Mouse (Mus musculus) kidney, embryonic 16.5 days (tissue): ENCODE data around the gene Smarca2. TPM values are rescaled to one million over a fixed set of nuclear protein-coding genes. Genes with fewer than 3 reads are reported as not detected.
A peak's percentile ranks its signal among the peaks of the same experiment; 100 is the strongest.

Experiments
- ATAC-seq: fragments of 200-750 bp; cut with Nextera tagmentation; 2 replicates; pipeline ENCODE4 v1.8.0; 2017; ENCODE audit warnings: moderate TSS enrichment; ENCODE audit not compliant: low FRiP score, low TSS enrichment
- H3K27ac ChIP-seq: fragments of 300-500 bp; sonication (generic); 2 replicates; pipeline ENCODE4 v1.5.1; 2014; ENCODE audit warnings: low read length
- H3K27me3 ChIP-seq: fragments of 300-500 bp; sonication (generic); 2 replicates; pipeline ENCODE4 v1.6.1; 2014; ENCODE audit warnings: low read length, control low read depth, mixed read lengths; ENCODE audit not compliant: insufficient read depth
- H3K36me3 ChIP-seq: fragments of 300-500 bp; sonication (generic); 2 replicates; pipeline ENCODE4 v1.6.1; 2014; ENCODE audit warnings: low read length, control low read depth, mixed read lengths; ENCODE audit not compliant: insufficient read depth
- H3K4me1 ChIP-seq: fragments of 300-500 bp; sonication (generic); 2 replicates; pipeline ENCODE4 v1.6.1; 2014; ENCODE audit warnings: low read length, control low read depth, mixed read lengths; ENCODE audit not compliant: insufficient read depth
- H3K4me2 ChIP-seq: fragments of 300-500 bp; sonication (generic); replicated peaks from 2 replicates; pipeline ENCODE4 v1.6.1; 2014; ENCODE audit warnings: low read depth, low read length
- H3K4me3 ChIP-seq: fragments of 300-500 bp; sonication (generic); 2 replicates; pipeline ENCODE4 v1.5.1; 2014; ENCODE audit warnings: mild to moderate bottlenecking, low read length
- H3K9ac ChIP-seq: fragments of 300-500 bp; sonication (generic); replicated peaks from 2 replicates; pipeline ENCODE4 v1.6.1; 2014; ENCODE audit warnings: low read length
- H3K9me3 ChIP-seq: fragments of 300-500 bp; sonication (generic); 2 replicates; pipeline ENCODE4 v1.6.1; 2016; ENCODE audit warnings: low read length, control low read depth
- WGBS: fragments of 180-500 bp; shearing (Covaris S2); extraction: QIAGEN DNeasy Blood & Tissue Kit; methylation state at CpG from one replicate; pipeline ENCODE4 v1.1.7; 2014; 5-methylcytosine and 5-hydroxymethylcytosine counted together
- polyA plus RNA-seq: library from polyadenylated mRNA; unstranded; fragments of >200 nt; fragmentation: Nextera tagmentation; extraction: Ambion mirVana; gene quantifications from 2 replicates; pipeline ENCODE4 v1.2.1, GENCODE M21; 2015

Smarca2 gene
- 40.5 and 46.7 TPM in 2 replicates for polyA plus RNA-seq

DNA sequence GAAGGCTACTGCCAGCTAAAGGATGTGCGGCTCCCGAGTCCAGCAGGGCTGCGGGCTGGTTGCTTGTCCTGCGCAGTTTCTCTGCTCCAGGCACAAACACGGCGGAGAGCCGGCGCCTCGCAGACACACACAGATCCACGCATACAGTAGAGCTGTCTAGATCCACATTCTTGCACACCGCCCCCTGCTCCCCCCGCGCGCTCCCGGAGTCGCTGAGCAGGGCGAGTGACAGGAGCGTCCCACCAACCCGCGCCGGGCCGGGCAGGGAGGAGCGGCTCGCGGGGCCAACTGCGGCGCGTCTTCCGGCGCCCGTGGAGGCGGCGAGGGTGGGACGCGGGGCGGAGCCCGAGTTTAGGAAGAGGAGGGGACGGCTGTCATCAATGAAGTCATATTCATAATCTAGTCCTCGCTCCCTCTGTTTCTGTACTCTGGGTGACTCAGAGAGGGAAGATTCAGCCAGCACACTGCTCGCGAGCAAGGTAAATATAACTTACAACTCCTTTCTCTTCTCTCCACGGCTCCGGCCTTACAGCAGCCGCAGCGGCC lies at the start of gene Smarca2:
Gene Smarca2, plus strand, starts transcription at position 296 of the 546 bp plus-strand sequence.
- Histone ChIP-seq H3K4me3 (peak within 1 kb of the TSS; percentile 70), H3K36me3 (no peaks in the 10 kb centered on the region), H3K4me2 (peak within 1 kb of the TSS; percentile 99), H3K4me1 (peaks cover 14% of the 10 kb centered on the region), H3K27me3 (peaks cover 17% of the 10 kb centered on the region; the same call in 1 of the 2 replicates), H3K27ac (peak within 1 kb of the TSS; percentile 86), H3K9ac (peak within 1 kb of the TSS; percentile 78), H3K9me3 (no peaks in the 10 kb centered on the region)
- ATAC-seq, result peak; percentile 97
- under 1% methylated on average over 45 of the region's 45 CpGs for WGBS

DNA sequence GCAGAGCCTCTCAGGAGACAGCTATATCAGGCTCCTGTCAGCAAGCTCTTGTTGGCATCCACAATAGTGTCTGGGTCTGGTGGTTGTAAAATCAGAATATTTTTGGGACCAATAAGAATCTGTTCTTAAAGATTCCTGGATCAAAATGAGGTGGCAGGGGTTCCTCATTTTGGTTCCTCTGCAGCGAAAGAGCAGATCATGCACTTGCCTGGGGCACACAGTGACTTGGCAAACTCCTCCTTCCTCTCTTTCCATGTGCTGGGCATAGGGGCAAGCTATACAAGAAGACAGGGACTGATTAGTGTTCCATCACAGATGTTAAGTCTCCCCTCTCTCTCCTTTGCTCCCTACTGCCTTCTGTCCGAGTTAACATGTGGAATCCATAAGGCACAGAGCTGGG lies 40.0 kb upstream of the Smarca2 start:
- H3K27me3 ChIP-seq, result no peaks in the 10 kb centered on the region
- no peaks in the 10 kb centered on the region for H3K36me3 ChIP-seq
- peaks cover 7% of the 10 kb centered on the region; the same call in 1 of the 2 replicates for H3K4me1 ChIP-seq
- no peak overlapping the region for H3K4me3 ChIP-seq
- H3K9ac ChIP-seq, result no peak overlapping the region
- H3K9me3 ChIP-seq, result no peaks in the 10 kb centered on the region
- WGBS, result 54% methylated on average over 2 of the region's 2 CpGs
- no peak for ATAC-seq
- H3K4me2 ChIP-seq, result no peak overlapping the region
- no peak overlapping the region for H3K27ac ChIP-seq

DNA sequence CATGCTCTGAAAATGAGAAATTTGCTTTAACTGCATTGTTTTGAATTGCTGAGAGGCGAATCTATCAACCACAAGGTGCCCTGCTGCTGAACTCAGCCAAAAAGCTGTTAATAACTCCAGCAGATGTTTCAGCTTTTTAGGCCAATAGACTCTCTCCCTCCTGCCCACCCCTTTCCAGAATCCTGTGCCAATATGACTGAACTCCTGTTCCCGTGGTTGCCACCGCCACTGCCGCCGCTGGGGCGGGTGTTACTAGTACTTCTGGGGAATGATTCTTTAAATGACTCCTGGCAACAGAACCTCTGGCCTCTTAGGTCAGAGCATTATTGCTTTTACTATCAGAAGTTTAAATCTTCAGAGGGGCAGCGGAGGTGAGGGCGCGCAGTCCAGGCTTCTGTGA lies 38.7 kb upstream of the Smarca2 start:
- Histone ChIP-seq H3K4me1 (peaks cover 7% of the 10 kb centered on the region; the same call in 1 of the 2 replicates), H3K4me2 (0 out of 2 replicates have a peak overlapping the region, but pooled peaks have one; percentile 9), H3K9ac (no peak overlapping the region), H3K36me3 (no peaks in the 10 kb centered on the region), H3K27ac (no peak overlapping the region), H3K4me3 (no peak overlapping the region), H3K9me3 (no peaks in the 10 kb centered on the region), H3K27me3 (no peaks in the 10 kb centered on the region)
- 20% methylated on average over 9 of the region's 9 CpGs for WGBS
- ATAC-seq, result no peak

DNA sequence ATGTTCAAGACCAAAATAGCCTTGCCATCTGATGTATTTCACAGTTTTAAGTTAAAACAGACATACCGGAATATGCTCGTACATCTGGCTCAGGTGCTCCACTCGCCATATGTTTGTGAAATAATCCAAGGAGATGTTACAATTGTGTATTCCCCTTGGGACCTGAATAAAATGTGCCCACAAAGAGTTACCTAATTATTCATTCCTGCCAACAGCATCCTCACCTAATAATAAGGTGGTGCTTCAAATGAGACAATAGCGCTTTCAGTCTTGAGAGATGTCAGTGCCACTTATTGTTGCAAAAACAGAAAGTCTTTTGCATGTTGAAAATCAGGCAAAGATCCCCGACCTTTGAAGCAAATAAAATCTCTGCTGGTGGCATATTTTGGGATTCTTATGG lies 36.6 kb upstream of the Smarca2 start:
- Histone ChIP-seq H3K9ac (no peak overlapping the region), H3K4me2 (no peak overlapping the region)
- WGBS, result 86% methylated on average over 5 of the region's 5 CpGs

DNA sequence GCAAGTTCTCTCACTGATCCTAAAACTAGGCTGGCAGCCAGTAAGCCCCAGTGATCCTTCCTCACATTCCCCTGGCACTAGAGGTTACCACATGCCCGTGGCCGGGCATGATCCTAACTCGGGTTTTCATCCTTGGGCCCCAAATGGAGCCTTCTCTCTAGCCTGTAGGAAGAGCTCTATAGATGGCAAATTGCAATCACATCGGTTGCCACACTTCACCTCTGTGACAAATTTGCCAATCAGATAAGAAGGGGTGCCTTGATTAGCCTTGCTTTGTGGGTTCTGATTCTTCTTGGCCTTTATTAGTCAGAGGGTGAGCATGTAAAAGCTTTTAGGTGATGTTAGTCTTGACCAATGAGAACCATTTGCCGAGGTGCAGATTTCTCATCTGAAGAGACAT lies 35.9 kb upstream of the Smarca2 start:
- H3K4me2 ChIP-seq, result no peak overlapping the region
- no peaks in the 10 kb centered on the region for H3K36me3 ChIP-seq
- H3K9ac ChIP-seq, result no peak overlapping the region
- WGBS, result 94% methylated on average over 5 of the region's 5 CpGs
- no peaks in the 10 kb centered on the region for H3K9me3 ChIP-seq
- no peaks in the 10 kb centered on the region for H3K27me3 ChIP-seq
- H3K27ac ChIP-seq, result no peak overlapping the region
- ATAC-seq, result no peak
- no peak overlapping the region for H3K4me3 ChIP-seq
- peaks cover 7% of the 10 kb centered on the region; the same call in 1 of the 2 replicates for H3K4me1 ChIP-seq

More for the DNA sequence above, 36.6 kb upstream of the Smarca2 start:
- Histone ChIP-seq H3K9me3 (no peaks in the 10 kb centered on the region), H3K4me3 (no peak overlapping the region), H3K27ac (no peak overlapping the region), H3K4me1 (peaks cover 7% of the 10 kb centered on the region; the same call in 1 of the 2 replicates), H3K27me3 (no peaks in the 10 kb centered on the region), H3K36me3 (no peaks in the 10 kb centered on the region)
- no peak for ATAC-seq

DNA sequence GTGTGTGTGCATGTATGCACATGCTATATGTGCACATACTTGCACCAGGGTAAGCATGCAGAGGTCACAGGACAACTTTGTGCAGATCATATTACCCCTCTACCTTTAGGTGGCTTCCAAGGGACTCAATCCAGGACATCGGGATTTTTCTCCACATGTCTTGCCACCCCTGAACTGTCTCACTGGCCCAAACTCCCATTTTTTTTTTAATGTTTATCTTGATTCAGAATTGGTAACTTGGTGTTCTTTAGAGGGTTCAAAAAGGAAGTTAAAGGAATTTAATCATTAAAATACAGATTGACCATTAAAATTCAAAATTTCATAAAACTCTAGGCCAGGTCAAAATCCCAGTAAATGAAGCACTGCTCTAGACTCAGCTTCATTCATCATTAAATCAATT lies 35.4 kb upstream of the Smarca2 start:
- no peaks in the 10 kb centered on the region for H3K9me3 ChIP-seq

DNA sequence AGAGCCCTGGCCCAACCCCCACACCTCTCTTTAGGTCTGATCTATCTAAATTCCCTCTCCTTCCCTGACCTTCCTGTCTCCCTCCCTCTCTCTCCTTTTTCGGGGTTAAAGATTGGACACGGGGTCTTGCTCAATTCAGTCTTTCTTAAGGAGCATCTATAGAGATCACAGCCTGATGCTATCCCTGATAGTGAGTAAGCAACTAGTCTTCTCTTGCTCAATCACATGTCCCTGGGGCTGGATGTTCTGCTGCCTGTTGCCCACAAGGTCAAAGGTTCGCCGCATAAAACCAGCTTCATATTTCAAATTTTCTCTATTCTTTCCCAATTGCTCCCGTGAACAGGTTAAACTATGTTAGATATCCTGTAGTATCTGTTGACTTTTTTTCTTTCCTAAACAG lies 25.2 kb upstream of the Smarca2 start:
- 73% methylated on average over 5 of the region's 5 CpGs for WGBS
- no peaks in the 10 kb centered on the region for H3K36me3 ChIP-seq
- H3K4me2 ChIP-seq, result no peak overlapping the region
- H3K4me3 ChIP-seq, result no peak overlapping the region
- no peaks in the 10 kb centered on the region for H3K27me3 ChIP-seq
- no peaks in the 10 kb centered on the region for H3K9me3 ChIP-seq
- H3K27ac ChIP-seq, result no peak overlapping the region
- no peaks in the 10 kb centered on the region for H3K4me1 ChIP-seq
- ATAC-seq, result no peak
- H3K9ac ChIP-seq, result no peak overlapping the region

More for the DNA sequence above, 35.4 kb upstream of the Smarca2 start:
- ATAC-seq, result no peak
- H3K9ac ChIP-seq, result no peak overlapping the region
- H3K27me3 ChIP-seq, result no peaks in the 10 kb centered on the region
- no peaks in the 10 kb centered on the region for H3K36me3 ChIP-seq
- WGBS, result 88% methylated on average over 1 of the region's 1 CpGs
- H3K4me1 ChIP-seq, result peaks cover 7% of the 10 kb centered on the region; the same call in 1 of the 2 replicates
- no peak overlapping the region for H3K4me2 ChIP-seq
- no peak overlapping the region for H3K27ac ChIP-seq
- H3K4me3 ChIP-seq, result no peak overlapping the region

DNA sequence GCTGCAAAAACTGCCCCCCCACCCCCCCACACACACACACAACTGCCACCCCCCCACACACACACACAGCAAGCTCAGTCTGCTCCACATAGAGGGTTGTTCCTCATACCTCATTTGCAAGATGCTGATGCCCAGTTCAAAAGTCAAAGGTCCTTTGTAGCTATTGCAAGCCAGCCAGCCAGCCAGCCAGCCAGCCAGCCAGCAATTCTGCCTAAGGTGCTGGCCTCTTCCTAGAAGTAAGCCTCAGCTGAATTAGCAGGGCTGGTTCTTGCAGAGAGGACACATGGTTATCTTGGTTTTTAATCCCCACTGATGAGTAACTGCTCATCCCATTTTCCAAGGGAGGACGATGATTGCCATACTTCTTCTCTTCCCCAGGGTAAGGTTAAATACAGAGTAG lies 24.8 kb upstream of the Smarca2 start:
- WGBS, result 95% methylated on average over 1 of the region's 1 CpGs

DNA sequence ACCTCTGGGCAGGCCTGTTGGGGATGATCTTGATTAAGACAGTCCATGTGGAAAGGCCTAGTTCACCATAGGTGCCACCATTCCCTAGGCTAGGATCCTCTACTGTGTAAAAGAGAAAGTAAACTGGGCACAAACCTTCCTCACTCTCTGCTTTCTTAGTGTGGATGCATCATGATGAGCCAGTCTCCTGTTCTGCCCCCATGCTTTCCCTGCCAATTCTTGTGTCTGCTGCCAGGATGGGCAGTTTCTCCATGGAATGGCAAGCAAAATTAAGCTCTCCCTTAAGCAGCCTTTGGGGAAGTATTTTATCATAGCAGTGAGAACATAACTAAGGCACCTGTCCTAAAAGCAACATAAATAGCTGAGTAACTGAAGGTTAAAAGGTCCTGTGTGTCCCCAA lies 10.2 kb upstream of the Smarca2 start:
- no peak for ATAC-seq
- H3K4me2 ChIP-seq, result no peak overlapping the region

More for the DNA sequence above, 24.8 kb upstream of the Smarca2 start:
- H3K4me1 ChIP-seq, result no peaks in the 10 kb centered on the region
- no peak overlapping the region for H3K4me2 ChIP-seq
- H3K9ac ChIP-seq, result no peak overlapping the region
- H3K27ac ChIP-seq, result no peak overlapping the region
- H3K36me3 ChIP-seq, result no peaks in the 10 kb centered on the region
- no peak for ATAC-seq
- no peaks in the 10 kb centered on the region for H3K9me3 ChIP-seq
- H3K4me3 ChIP-seq, result no peak overlapping the region
- no peaks in the 10 kb centered on the region for H3K27me3 ChIP-seq

DNA sequence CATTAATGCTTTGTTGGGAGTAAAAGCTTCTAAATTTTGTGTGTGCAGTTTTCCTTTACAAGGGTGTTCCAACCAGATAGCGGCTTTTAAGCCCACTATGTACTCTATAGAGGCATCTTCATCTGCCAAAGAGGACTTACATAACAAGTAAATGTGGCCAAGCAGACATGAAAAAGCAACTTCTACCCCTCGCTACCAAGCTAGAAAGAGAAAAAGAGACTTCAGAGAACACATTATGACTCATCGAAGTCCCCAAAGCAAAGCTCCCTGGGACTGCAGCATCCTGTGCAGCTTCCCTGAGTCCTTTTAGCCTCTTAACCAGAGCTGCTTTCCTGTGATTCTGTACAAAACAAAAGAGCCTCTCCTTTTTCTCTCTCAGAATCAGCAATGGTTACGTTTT lies 3.4 kb upstream of the Smarca2 start:
- Histone ChIP-seq H3K9ac (no peak overlapping the region), H3K27ac (no peak overlapping the region), H3K9me3 (no peaks in the 10 kb centered on the region), H3K27me3 (peaks cover 17% of the 10 kb centered on the region; the same call in 1 of the 2 replicates), H3K36me3 (no peaks in the 10 kb centered on the region), H3K4me3 (no peak overlapping the region), H3K4me2 (no peak overlapping the region), H3K4me1 (peaks cover 5% of the 10 kb centered on the region)
- no peak for ATAC-seq
- 82% methylated on average over 4 of the region's 4 CpGs for WGBS

More for the DNA sequence above, 10.2 kb upstream of the Smarca2 start:
- Histone ChIP-seq H3K9me3 (no peaks in the 10 kb centered on the region), H3K36me3 (no peaks in the 10 kb centered on the region), H3K9ac (no peak overlapping the region), H3K27ac (no peak overlapping the region), H3K4me1 (no peaks in the 10 kb centered on the region), H3K27me3 (0 out of 2 replicates have a peak, but pooled peaks cover 2% of the 10 kb centered on the region), H3K4me3 (no peak overlapping the region)
